Mouse (Mus musculus) lung, adult 2 months (tissue): ENCODE results near the gene Tmem107. TPM values are rescaled to one million over a fixed set of nuclear protein-coding genes. Genes with fewer than 3 reads are reported as not detected.

Experiments
- DNase-seq: peaks from one replicate; pipeline ENCODE4 v3.0.0; 2022
- H3K4me1 ChIP-seq: fragments of 200-500 bp; 2 replicates; pipeline ENCODE4 v1.6.1; 2011; ENCODE audit warnings: low read length; ENCODE audit not compliant: control insufficient read depth, insufficient read depth
- H3K4me3 ChIP-seq: fragments of 200-500 bp; replicated peaks from 2 replicates; pipeline ENCODE3; 2011; ENCODE audit warnings: low read depth, mild to moderate bottlenecking, control low read depth, low read length; ENCODE audit errors: extremely low read depth
- CTCF ChIP-seq: fragments of 200-500 bp; IDR thresholded peaks from 2 replicates; pipeline ENCODE4 v1.5.1; 2011; ENCODE audit warnings: mild to moderate bottlenecking, low read length, control low read depth; ENCODE audit not compliant: insufficient read depth
- POLR2A ChIP-seq: fragments of 200-500 bp; IDR thresholded peaks from 2 replicates; pipeline ENCODE4 v1.6.1; 2011; ENCODE audit warnings: low read depth, mild to moderate bottlenecking, control low read depth, low read length, borderline replicate concordance; ENCODE audit errors: extremely low read depth
- WGBS: fragments of 180-500 bp; shearing (Covaris S2); methylation state at CpG from one replicate; pipeline ENCODE4 v1.1.7; 2018; 5-methylcytosine and 5-hydroxymethylcytosine counted together
- polyA plus RNA-seq: library from polyadenylated mRNA; depleted of rRNA; stranded (reverse); fragments of >200 nt; gene quantifications from 2 replicates; pipeline ENCODE4 v1.2.3, GENCODE M21; 2012; rRNA removed

Tmem107 gene
- 69.8 and 75.7 TPM in 2 replicates for polyA plus RNA-seq

- DNase-seq, result peak; percentile 94
- peak within 1 kb of the TSS; percentile 99 for H3K4me3 ChIP-seq
- WGBS, result 1% methylated on average over 47 of the region's 47 CpGs
Measured at GRCm38 (mm10) chr11:69070590-69071222, at the start of gene Tmem107. TSS of gene Tmem107 (plus strand) at chr11:69070806.

GRCm38 (mm10) chr11:69026562-69026961 lies 44.0 kb upstream of the Tmem107 start:
- Histone ChIP-seq H3K4me1 (no peaks in the 10 kb centered on the region), H3K4me3 (no peak overlapping the region)
- TF ChIP-seq CTCF (no peak), POLR2A (no peak)
- WGBS, result 92% methylated on average over 3 of the region's 3 CpGs
- DNase-seq, result no peak

More at GRCm38 (mm10) chr11:69070590-69071222, at the start of gene Tmem107:
- TF ChIP-seq POLR2A (peak; percentile 97; the same call in 1 of the 2 replicates), CTCF (no peak)
- peaks cover 17% of the 10 kb centered on the region for H3K4me1 ChIP-seq

GRCm38 (mm10) chr11:69028805-69029204 lies 41.8 kb upstream of the Tmem107 start:
- Histone ChIP-seq H3K4me3 (no peak overlapping the region), H3K4me1 (no peaks in the 10 kb centered on the region)
- 88% methylated on average over 2 of the region's 2 CpGs for WGBS
- DNase-seq, result no peak
- no peak for TF ChIP-seq POLR2A
- no peak for TF ChIP-seq CTCF

GRCm38 (mm10) chr11:69033552-69033951 lies 37.1 kb upstream of the Tmem107 start:
- H3K4me1 ChIP-seq, result peaks cover 5% of the 10 kb centered on the region
- 60% methylated on average over 9 of the region's 9 CpGs for WGBS
- no peak overlapping the region for H3K4me3 ChIP-seq
- TF ChIP-seq CTCF (no peak), POLR2A (no peak)
- no peak for DNase-seq

GRCm38 (mm10) chr11:69034585-69034984 lies 36.0 kb upstream of the Tmem107 start:
- no peak for DNase-seq
- TF ChIP-seq POLR2A (no peak), CTCF (no peak)
- Histone ChIP-seq H3K4me1 (peaks cover 9% of the 10 kb centered on the region), H3K4me3 (no peak overlapping the region)
- 93% methylated on average over 3 of the region's 3 CpGs for WGBS

GRCm38 (mm10) chr11:69035411-69035810 lies 35.2 kb upstream of the Tmem107 start:
- 86% methylated on average over 9 of the region's 9 CpGs for WGBS
- peak; percentile 12 for DNase-seq
- Histone ChIP-seq H3K4me3 (no peak overlapping the region), H3K4me1 (peaks cover 9% of the 10 kb centered on the region)
- TF ChIP-seq POLR2A (no peak), CTCF (no peak)

GRCm38 (mm10) chr11:69035849-69036248 lies 34.8 kb upstream of the Tmem107 start:
- peak; percentile 88 for TF ChIP-seq CTCF
- TF ChIP-seq POLR2A, result peak; percentile 27; the same call in 1 of the 2 replicates
- DNase-seq, result peak; percentile 73
- Histone ChIP-seq H3K4me3 (peak overlapping the region; percentile 45), H3K4me1 (peaks cover 9% of the 10 kb centered on the region)
- WGBS, result 2% methylated on average over 8 of the region's 8 CpGs

GRCm38 (mm10) chr11:69036486-69037230 lies 33.9 kb upstream of the Tmem107 start:
- peak; percentile 91 for DNase-seq
- Histone ChIP-seq H3K4me1 (peaks cover 9% of the 10 kb centered on the region), H3K4me3 (peak overlapping the region; percentile 74)
- no peak for TF ChIP-seq POLR2A
- no peak for TF ChIP-seq CTCF
- 9% methylated on average over 20 of the region's 20 CpGs for WGBS

GRCm38 (mm10) chr11:69037231-69038061 lies 33.2 kb upstream of the Tmem107 start:
- H3K4me1 ChIP-seq, result peaks cover 9% of the 10 kb centered on the region
- peak; percentile 76 for DNase-seq
- peak overlapping the region; percentile 74 for H3K4me3 ChIP-seq
- TF ChIP-seq POLR2A (no peak), CTCF (no peak)
- 2% methylated on average over 34 of the region's 34 CpGs for WGBS
